Mouse (Mus musculus) 416B (cell line): ENCODE results near the gene Sult2a7.

ENCODE experiments used
- DNase-seq: peaks from one replicate; pipeline ENCODE4 v3.0.0; 2011; ENCODE audit warnings: low read depth

Gene Sult2a7

DNA sequence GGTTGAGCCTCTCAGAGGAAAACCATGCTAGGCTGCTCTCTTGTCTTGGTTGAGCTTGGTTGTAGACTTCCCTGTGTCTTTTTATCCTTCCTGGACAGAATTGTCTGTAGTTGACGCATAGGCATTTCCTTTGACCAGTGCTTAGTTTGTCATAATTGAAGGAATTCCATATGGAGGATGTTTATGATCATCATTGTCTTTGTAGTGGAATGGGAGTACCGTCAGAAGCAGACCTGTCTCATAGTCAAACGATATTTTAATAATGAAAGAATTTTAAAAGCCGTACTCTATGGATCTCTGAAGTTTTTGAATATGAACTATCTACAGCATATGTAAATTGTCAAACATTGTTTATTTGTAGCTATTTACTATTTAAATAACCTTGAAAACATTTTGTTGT is at the start of gene Sult2a7:
Gene Sult2a7 (minus strand): TSS at position 101 of the 400 bp plus-strand sequence.
- no peak for DNase-seq

DNA sequence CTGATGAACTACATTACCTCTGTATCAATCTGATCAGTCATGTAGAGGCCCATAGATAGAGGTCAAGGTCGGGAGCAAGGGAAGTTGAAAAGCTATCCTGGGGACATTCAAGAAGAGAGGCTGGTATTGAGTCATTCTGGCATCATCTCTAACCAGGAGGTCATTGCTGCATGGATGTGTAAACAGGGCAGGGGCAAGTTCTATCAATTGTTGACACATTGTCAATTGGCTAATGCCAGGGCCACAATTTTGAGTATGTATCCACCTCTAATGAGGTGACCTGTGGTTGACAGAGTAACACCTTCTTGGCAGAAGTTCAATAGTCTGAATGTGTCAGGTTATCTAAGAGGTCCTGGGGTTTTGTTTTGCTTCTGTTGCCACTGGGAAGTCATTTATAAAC is 31.2 kb upstream of the Sult2a7 start:
- DNase-seq: no peak

DNA sequence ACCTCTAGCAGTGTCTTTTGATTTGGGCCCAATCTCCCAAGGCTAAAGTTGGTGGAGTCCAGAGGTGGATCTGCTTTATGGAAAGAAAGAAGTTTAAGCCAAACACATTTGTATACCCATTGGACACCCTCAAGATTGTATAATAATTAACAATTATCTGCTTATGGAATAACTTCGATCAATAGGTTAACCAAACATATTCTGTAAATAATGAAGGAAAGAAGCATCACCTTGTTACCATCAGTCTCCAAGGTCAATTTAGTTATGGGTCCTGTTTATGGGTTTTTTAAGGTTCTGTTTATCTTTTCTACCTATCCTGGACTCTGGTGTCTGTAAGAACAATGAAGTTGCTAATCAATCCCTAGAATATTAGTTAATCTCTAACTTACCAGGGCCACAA is 28.6 kb upstream of the Sult2a7 start:
- no peak for DNase-seq

DNA sequence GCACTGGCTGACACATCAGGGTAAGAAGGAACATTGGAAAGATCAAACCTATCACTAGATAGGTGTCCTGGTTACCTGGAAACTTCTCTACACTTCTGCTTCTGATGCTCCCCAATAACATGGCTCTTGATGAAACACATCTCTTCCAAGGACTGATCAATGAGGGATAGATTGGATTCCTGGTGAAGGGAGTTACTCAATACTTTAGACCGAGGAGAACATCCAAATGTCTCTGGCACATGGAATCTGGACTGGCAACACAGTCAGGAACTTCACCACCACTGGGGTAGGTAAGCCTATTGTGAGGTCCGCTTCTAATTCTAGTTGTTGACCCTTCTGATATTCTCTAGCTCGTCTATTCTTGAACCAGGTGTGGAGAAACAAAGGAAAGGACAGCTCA is 24.3 kb upstream of the Sult2a7 start:
- no peak for DNase-seq

DNA sequence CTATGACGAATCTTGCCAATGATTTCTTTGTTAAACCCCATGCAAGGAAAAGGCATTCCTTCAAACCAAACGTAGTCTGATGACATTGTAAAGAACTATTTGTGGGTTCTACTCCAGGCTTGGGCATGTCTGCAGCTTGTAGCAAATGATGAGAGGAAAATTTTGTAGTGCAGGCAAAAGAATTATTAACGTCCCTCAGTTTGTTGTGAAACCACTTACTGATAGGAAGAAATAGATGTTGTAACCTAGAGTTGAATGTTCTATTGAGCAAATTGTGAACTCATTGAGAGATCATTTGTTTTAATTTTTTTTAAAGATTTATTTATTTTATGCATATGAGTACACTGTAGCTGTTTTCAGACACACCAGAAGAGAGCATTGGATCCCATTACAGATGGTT is 1.1 kb downstream of the Sult2a7 start:
- DNase-seq: no peak

DNA sequence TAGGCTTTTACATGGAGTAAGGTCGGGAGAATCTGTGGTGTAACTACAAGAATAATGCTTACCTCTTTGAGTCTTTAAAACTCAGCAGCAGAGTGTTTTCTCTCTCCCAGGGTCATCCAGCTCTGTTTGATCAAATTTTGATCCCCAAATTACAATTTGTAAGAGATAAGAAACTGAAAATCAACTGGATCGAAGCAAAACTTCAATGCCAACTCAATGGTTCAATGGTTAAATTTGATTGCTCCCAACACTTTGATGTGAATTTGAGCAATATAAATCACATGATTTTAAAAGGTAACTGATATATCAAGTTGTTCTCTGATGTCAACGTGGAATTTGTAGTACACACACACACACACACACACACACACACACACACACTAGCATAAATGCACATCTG is 47.5 kb downstream of the Sult2a7 start, which contains the start of gene Sult2a8:
Gene Sult2a8 (minus strand): TSS at position 236 of the 400 bp plus-strand sequence.
- no peak for DNase-seq

DNA sequence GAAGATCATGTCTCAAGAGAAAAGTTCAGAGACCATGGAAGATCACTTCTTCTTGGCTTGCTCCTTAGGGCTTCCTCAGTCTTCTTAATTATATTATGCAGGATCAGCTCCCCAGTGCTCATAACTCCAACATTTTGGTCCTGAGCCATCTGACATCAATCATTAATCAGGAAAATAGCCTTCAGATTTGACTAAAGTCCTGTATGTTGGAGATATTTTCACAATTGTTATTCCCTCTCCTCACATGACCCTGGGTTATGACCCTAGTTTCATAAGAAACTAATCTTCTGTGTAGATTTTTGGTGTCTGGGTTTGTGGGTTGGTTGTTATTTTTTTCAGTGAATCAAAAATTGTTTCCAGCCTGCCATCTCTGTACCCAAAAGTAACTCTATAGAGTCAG is 54.4 kb downstream of the Sult2a7 start:
- DNase-seq: no peak

DNA sequence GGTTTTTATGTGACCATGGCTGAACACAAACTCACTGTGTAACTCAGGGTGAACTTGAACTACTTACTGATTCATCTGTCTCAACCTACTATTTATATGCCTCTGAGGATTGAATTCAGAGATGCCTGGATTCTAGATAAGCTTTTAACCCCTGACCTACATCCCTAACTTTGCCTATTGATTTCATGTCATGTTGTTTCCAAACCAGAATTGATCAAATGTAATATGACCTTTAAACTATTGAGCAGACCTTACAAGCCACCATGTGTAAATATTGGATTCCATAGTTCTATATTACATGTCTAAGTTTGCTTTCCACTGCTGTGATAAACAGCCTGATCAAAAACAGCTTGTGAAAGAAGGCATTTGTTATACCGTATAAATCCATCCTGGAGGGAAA is 55.5 kb downstream of the Sult2a7 start:
- DNase-seq: no peak

DNA sequence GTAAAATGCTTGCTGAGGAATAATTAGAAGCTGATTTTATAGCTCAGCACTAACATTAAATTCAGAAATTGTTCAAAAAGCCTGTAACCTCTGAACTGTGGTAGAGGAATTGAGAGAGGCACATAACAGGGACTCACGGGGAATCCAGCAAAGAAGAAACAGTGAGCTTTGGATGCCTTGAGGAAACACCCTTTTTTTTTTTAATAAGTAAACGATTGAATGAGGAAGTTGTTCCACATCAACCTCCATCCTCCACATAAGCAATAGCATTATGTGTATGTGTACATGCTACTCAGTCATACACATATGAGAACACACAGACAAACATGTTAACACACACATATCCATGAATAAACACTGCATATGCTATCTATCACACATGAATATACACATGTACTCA is 56.0 kb downstream of the Sult2a7 start:
- DNase-seq: no peak
